Mouse (Mus musculus) embryonic facial prominence, embryonic 10.5 days (tissue): Measurements from ENCODE around the gene Hist1h3a. TPM values are rescaled to one million over a fixed set of nuclear protein-coding genes. Genes with fewer than 3 reads are reported as not detected.
A peak's percentile ranks its signal among the peaks of the same experiment; 100 is the strongest.

ENCODE experiments used
- DNase-seq: peaks from one replicate; pipeline ENCODE4 v3.0.0-alpha.2; 2017; ENCODE audit warnings: low spot score
- H3K27ac ChIP-seq: fragments of 300-500 bp; sonication (generic); replicated peaks from 2 replicates; pipeline ENCODE4 v1.5.1; 2016; ENCODE audit warnings: mild to moderate bottlenecking
- H3K27me3 ChIP-seq: fragments of 300-500 bp; sonication (generic); replicated peaks from 2 replicates; pipeline ENCODE4 v1.6.1; 2016; ENCODE audit warnings: low read depth, mild to moderate bottlenecking; ENCODE audit not compliant: poor library complexity, severe bottlenecking
- H3K36me3 ChIP-seq: fragments of 300-500 bp; sonication (generic); replicated peaks from 2 replicates; pipeline ENCODE4 v1.6.1; 2016; ENCODE audit warnings: mild to moderate bottlenecking, moderate library complexity
- H3K4me1 ChIP-seq: fragments of 300-500 bp; sonication (generic); 2 replicates; pipeline ENCODE4 v1.6.1; 2016
- H3K4me3 ChIP-seq: fragments of 300-500 bp; sonication (generic); 2 replicates; pipeline ENCODE4 v1.5.1; 2016; ENCODE audit warnings: mild to moderate bottlenecking, moderate library complexity
- H3K9me3 ChIP-seq: fragments of 300-500 bp; sonication (generic); 2 replicates; pipeline ENCODE4 v1.6.1; 2016; ENCODE audit warnings: mild to moderate bottlenecking
- WGBS: fragments of 180-500 bp; shearing (Covaris S2); methylation state at CpG from one replicate; pipeline ENCODE4 v1.1.7; 2016; 5-methylcytosine and 5-hydroxymethylcytosine counted together
- polyA plus RNA-seq: library from polyadenylated mRNA; unstranded; fragments of >200 nt; fragmentation: Nextera tagmentation; extraction: Ambion mirVana; gene quantifications from 2 replicates; pipeline ENCODE4 v1.2.1, GENCODE M21; 2016

Hist1h3a gene
- polyA plus RNA-seq, 1 experiment from 2014 or later, result 5.0 TPM

- 35% methylated on average over 12 of the region's 12 CpGs for WGBS
- Histone ChIP-seq H3K27ac (peak overlapping the region; percentile 92), H3K27me3 (no peaks in the 10 kb centered on the region), H3K4me1 (peaks cover 33% of the 10 kb centered on the region), H3K36me3 (no peaks in the 10 kb centered on the region), H3K9me3 (no peaks in the 10 kb centered on the region), H3K4me3 (peak overlapping the region; percentile 70)
- DNase-seq, result peak; percentile 43
Observed at GRCm38 (mm10) chr13:23764324-23765171, 2.4 kb upstream of the Hist1h3a start.

GRCm38 (mm10) chr13:23763586-23764323, 1.6 kb upstream of the Hist1h3a start, which contains the start of gene Hist1h1a:
Hist1h1a (plus strand) TSS chr13:23763666.
- H3K4me1 ChIP-seq, result peaks cover 36% of the 10 kb centered on the region

GRCm38 (mm10) chr13:23763242-23763585, 1.0 kb upstream of the Hist1h3a start:
- WGBS, result under 1% methylated on average over 10 of the region's 10 CpGs
- peaks cover 36% of the 10 kb centered on the region for H3K4me1 ChIP-seq

More at GRCm38 (mm10) chr13:23763586-23764323, 1.6 kb upstream of the Hist1h3a start, which contains the start of gene Hist1h1a:
- peak within 1 kb of the TSS; percentile 92 for H3K27ac ChIP-seq
- peak within 1 kb of the TSS; percentile 70 for H3K4me3 ChIP-seq
- H3K36me3 ChIP-seq, result no peaks in the 10 kb centered on the region
- peak; percentile 94 for DNase-seq
- no peaks in the 10 kb centered on the region for H3K27me3 ChIP-seq
- no peaks in the 10 kb centered on the region for H3K9me3 ChIP-seq
- 3% methylated on average over 34 of the region's 34 CpGs for WGBS

GRCm38 (mm10) chr13:23760972-23761864, 968 bp downstream of the Hist1h3a start, which contains the start of gene Hist1h4a:
Hist1h4a (minus strand) TSS chr13:23761230.
- WGBS, result under 1% methylated on average over 69 of the region's 72 CpGs
- Histone ChIP-seq H3K36me3 (no peaks in the 10 kb centered on the region), H3K4me3 (peak within 1 kb of the TSS; percentile 70), H3K27ac (peak within 1 kb of the TSS; percentile 92), H3K4me1 (peaks cover 46% of the 10 kb centered on the region), H3K27me3 (no peaks in the 10 kb centered on the region), H3K9me3 (no peaks in the 10 kb centered on the region)
- peak; percentile 99 for DNase-seq

More at GRCm38 (mm10) chr13:23763242-23763585, 1.0 kb upstream of the Hist1h3a start:
- Histone ChIP-seq H3K4me3 (peak overlapping the region; percentile 70), H3K9me3 (no peaks in the 10 kb centered on the region), H3K27ac (peak overlapping the region; percentile 92), H3K36me3 (no peaks in the 10 kb centered on the region), H3K27me3 (no peaks in the 10 kb centered on the region)
- no peak for DNase-seq

GRCm38 (mm10) chr13:23760240-23760971, 1.8 kb downstream of the Hist1h3a start:
- Histone ChIP-seq H3K9me3 (no peaks in the 10 kb centered on the region), H3K4me1 (peaks cover 46% of the 10 kb centered on the region), H3K4me3 (peak overlapping the region; percentile 70), H3K27ac (peak overlapping the region; percentile 92), H3K27me3 (no peaks in the 10 kb centered on the region), H3K36me3 (no peaks in the 10 kb centered on the region)
- peak; percentile 63 for DNase-seq
- WGBS, result 2% methylated on average over 23 of the region's 27 CpGs

GRCm38 (mm10) chr13:23759916-23760239, 2.3 kb downstream of the Hist1h3a start:
- no peaks in the 10 kb centered on the region for H3K27me3 ChIP-seq
- H3K4me3 ChIP-seq, result peak overlapping the region; percentile 70
- H3K36me3 ChIP-seq, result no peaks in the 10 kb centered on the region
- DNase-seq, result no peak
- no peaks in the 10 kb centered on the region for H3K9me3 ChIP-seq
- WGBS, result 65% methylated on average over 1 of the region's 1 CpGs
- H3K4me1 ChIP-seq, result peaks cover 46% of the 10 kb centered on the region
- H3K27ac ChIP-seq, result peak overlapping the region; percentile 92

- Histone ChIP-seq H3K4me1 (peaks cover 40% of the 10 kb centered on the region), H3K27me3 (no peaks in the 10 kb centered on the region), H3K36me3 (no peaks in the 10 kb centered on the region), H3K4me3 (no peak overlapping the region), H3K9me3 (no peaks in the 10 kb centered on the region), H3K27ac (peak overlapping the region; percentile 92)
- WGBS, result 82% methylated on average over 3 of the region's 3 CpGs
- DNase-seq, result no peak
Observed at GRCm38 (mm10) chr13:23759251-23759771, 2.9 kb downstream of the Hist1h3a start.

GRCm38 (mm10) chr13:23757921-23758320, 4.3 kb downstream of the Hist1h3a start:
- DNase-seq, result no peak
- WGBS, result 48% methylated on average over 3 of the region's 3 CpGs
- Histone ChIP-seq H3K36me3 (no peaks in the 10 kb centered on the region), H3K27me3 (no peaks in the 10 kb centered on the region), H3K27ac (peak overlapping the region; percentile 92), H3K4me3 (peak overlapping the region; percentile 60), H3K4me1 (peaks cover 33% of the 10 kb centered on the region), H3K9me3 (no peaks in the 10 kb centered on the region)

- H3K4me3 ChIP-seq, result peak overlapping the region; percentile 60
- DNase-seq, result peak; percentile 75
- no peaks in the 10 kb centered on the region for H3K36me3 ChIP-seq
- H3K27ac ChIP-seq, result peak overlapping the region; percentile 92
- 1% methylated on average over 21 of the region's 23 CpGs for WGBS
- H3K9me3 ChIP-seq, result no peaks in the 10 kb centered on the region
- no peaks in the 10 kb centered on the region for H3K27me3 ChIP-seq
- H3K4me1 ChIP-seq, result peaks cover 27% of the 10 kb centered on the region
Observed at GRCm38 (mm10) chr13:23757211-23757773, 4.9 kb downstream of the Hist1h3a start.

- Histone ChIP-seq H3K36me3 (no peaks in the 10 kb centered on the region), H3K4me1 (peaks cover 27% of the 10 kb centered on the region), H3K27me3 (no peaks in the 10 kb centered on the region), H3K27ac (peak within 1 kb of the TSS; percentile 92), H3K4me3 (peak within 1 kb of the TSS; percentile 60), H3K9me3 (no peaks in the 10 kb centered on the region)
- peak; percentile 91 for DNase-seq
- under 1% methylated on average over 17 of the region's 22 CpGs for WGBS
Observed at GRCm38 (mm10) chr13:23756790-23757189, 5.4 kb downstream of the Hist1h3a start, which contains the start of gene Hist1h4b. Hist1h4b (plus strand) TSS chr13:23757013.

- DNase-seq, result no peak
- peak overlapping the region; percentile 85 for H3K27ac ChIP-seq
- no peaks in the 10 kb centered on the region for H3K27me3 ChIP-seq
- peaks cover 21% of the 10 kb centered on the region for H3K4me1 ChIP-seq
- no peaks in the 10 kb centered on the region for H3K9me3 ChIP-seq
- H3K36me3 ChIP-seq, result no peaks in the 10 kb centered on the region
- no peak overlapping the region for H3K4me3 ChIP-seq
Observed at GRCm38 (mm10) chr13:23755000-23755399, 7.2 kb downstream of the Hist1h3a start.
